Mouse (Mus musculus) hindlimb bud, embryonic 11.5 days (tissue): ENCODE data around the gene Hydin.
"Not testable (repeated sequence)": the region's sequence is repeated elsewhere in the genome, so short reads cannot be mapped to it uniquely, and the experiment has no call there.

ENCODE experiments used
- DNase-seq: peaks from one replicate; pipeline ENCODE4 v3.0.0-alpha.2; 2012; ENCODE audit warnings: low read depth, low spot score; ENCODE audit errors: extremely low spot score

The Hydin gene

GRCm38 (mm10) chr8:110327120-110327519 lies 60.3 kb downstream of the Hydin start:
- DNase-seq, result not testable (repeated sequence)

- no peak for DNase-seq
Measured at GRCm38 (mm10) chr8:110333376-110333775, 66.6 kb downstream of the Hydin start.

GRCm38 (mm10) chr8:110339447-110339846 lies 72.7 kb downstream of the Hydin start:
- DNase-seq, result no peak

GRCm38 (mm10) chr8:110340090-110340703 lies 73.4 kb downstream of the Hydin start:
- DNase-seq, result no peak

GRCm38 (mm10) chr8:110345697-110346394 lies 79.1 kb downstream of the Hydin start:
- DNase-seq, result no peak

GRCm38 (mm10) chr8:110346915-110347314 lies 80.1 kb downstream of the Hydin start:
- DNase-seq, result no peak

- DNase-seq, result no peak
Measured at GRCm38 (mm10) chr8:110350725-110351124, 83.9 kb downstream of the Hydin start.

GRCm38 (mm10) chr8:110351909-110352308 lies 85.1 kb downstream of the Hydin start:
- DNase-seq, result no peak

- DNase-seq, result no peak
Measured at GRCm38 (mm10) chr8:110362975-110363374, 96.2 kb downstream of the Hydin start.

- DNase-seq, result no peak
Measured at GRCm38 (mm10) chr8:110372836-110373235, 106.1 kb downstream of the Hydin start.

GRCm38 (mm10) chr8:110373695-110374094 lies 106.9 kb downstream of the Hydin start:
- no peak for DNase-seq

GRCm38 (mm10) chr8:110382751-110383150 lies 116.0 kb downstream of the Hydin start:
- DNase-seq, result no peak

GRCm38 (mm10) chr8:110384632-110385031 lies 117.9 kb downstream of the Hydin start:
- DNase-seq, result not testable (repeated sequence)

- no peak for DNase-seq
Measured at GRCm38 (mm10) chr8:110395656-110396055, 128.9 kb downstream of the Hydin start.

GRCm38 (mm10) chr8:110400536-110400935 lies 133.8 kb downstream of the Hydin start:
- DNase-seq, result no peak

GRCm38 (mm10) chr8:110402311-110402710 lies 135.5 kb downstream of the Hydin start:
- no peak for DNase-seq

GRCm38 (mm10) chr8:110404516-110404915 lies 137.7 kb downstream of the Hydin start:
- no peak for DNase-seq

- DNase-seq, result no peak
Measured at GRCm38 (mm10) chr8:110415121-110415520, 148.3 kb downstream of the Hydin start.

- no peak for DNase-seq
Measured at GRCm38 (mm10) chr8:110416931-110417330, 150.2 kb downstream of the Hydin start.

- DNase-seq, result no peak
Measured at GRCm38 (mm10) chr8:110417801-110418200, 151.0 kb downstream of the Hydin start.

- no peak for DNase-seq
Measured at GRCm38 (mm10) chr8:110419711-110420110, 152.9 kb downstream of the Hydin start.

GRCm38 (mm10) chr8:110420221-110420620 lies 153.4 kb downstream of the Hydin start:
- no peak for DNase-seq

GRCm38 (mm10) chr8:110424146-110424545 lies 157.4 kb downstream of the Hydin start:
- no peak for DNase-seq
